Mouse (Mus musculus) neural tube, embryonic 13.5 days (tissue): Measurements from ENCODE around the gene Mettl2. TPM values are rescaled to one million over a fixed set of nuclear protein-coding genes. Genes with fewer than 3 reads are reported as not detected.

Source experiments
- ATAC-seq: fragments of 200-750 bp; cut with Nextera tagmentation; 2 replicates; pipeline ENCODE4 v1.8.0; 2017; ENCODE audit warnings: low read depth, mild to moderate bottlenecking, moderate TSS enrichment, moderate library complexity
- H3K27ac ChIP-seq: fragments of 300-500 bp; sonication (generic); replicated peaks from 2 replicates; pipeline ENCODE4 v1.5.1; 2015; ENCODE audit warnings: moderate library complexity, mild to moderate bottlenecking, inconsistent platforms
- H3K27me3 ChIP-seq: fragments of 300-500 bp; sonication (generic); 2 replicates; pipeline ENCODE4 v1.6.1; 2015; ENCODE audit warnings: mild to moderate bottlenecking, inconsistent platforms
- H3K36me3 ChIP-seq: fragments of 300-500 bp; sonication (generic); 2 replicates; pipeline ENCODE4 v1.6.1; 2015; ENCODE audit warnings: mild to moderate bottlenecking, inconsistent platforms
- H3K4me1 ChIP-seq: fragments of 300-500 bp; sonication (generic); replicated peaks from 2 replicates; pipeline ENCODE4 v1.6.1; 2015; ENCODE audit warnings: inconsistent platforms
- H3K4me2 ChIP-seq: fragments of 300-500 bp; sonication (generic); 2 replicates; pipeline ENCODE4 v1.6.1; 2015; ENCODE audit warnings: inconsistent platforms, mild to moderate bottlenecking, moderate library complexity
- H3K4me3 ChIP-seq: fragments of 300-500 bp; sonication (generic); 2 replicates; pipeline ENCODE4 v1.5.1; 2015; ENCODE audit warnings: mild to moderate bottlenecking, inconsistent platforms
- H3K9ac ChIP-seq: fragments of 300-500 bp; sonication (generic); 2 replicates; pipeline ENCODE4 v1.6.1; 2015; ENCODE audit warnings: moderate library complexity, mild to moderate bottlenecking, inconsistent platforms
- H3K9me3 ChIP-seq: fragments of 300-500 bp; sonication (generic); 2 replicates; pipeline ENCODE4 v1.6.1; 2016; ENCODE audit warnings: inconsistent platforms
- WGBS: fragments of 180-500 bp; shearing (Covaris S2); methylation state at CpG from one replicate; pipeline ENCODE4 v1.1.7; 2015; 5-methylcytosine and 5-hydroxymethylcytosine counted together
- polyA plus RNA-seq: library from polyadenylated mRNA; unstranded; fragments of >200 nt; fragmentation: Nextera tagmentation; extraction: Ambion mirVana; gene quantifications from 2 replicates; pipeline ENCODE4 v1.2.1, GENCODE M21; 2015

The Mettl2 gene
- polyA plus RNA-seq, 1 experiment from 2014 or later: 30.8 TPM

DNA sequence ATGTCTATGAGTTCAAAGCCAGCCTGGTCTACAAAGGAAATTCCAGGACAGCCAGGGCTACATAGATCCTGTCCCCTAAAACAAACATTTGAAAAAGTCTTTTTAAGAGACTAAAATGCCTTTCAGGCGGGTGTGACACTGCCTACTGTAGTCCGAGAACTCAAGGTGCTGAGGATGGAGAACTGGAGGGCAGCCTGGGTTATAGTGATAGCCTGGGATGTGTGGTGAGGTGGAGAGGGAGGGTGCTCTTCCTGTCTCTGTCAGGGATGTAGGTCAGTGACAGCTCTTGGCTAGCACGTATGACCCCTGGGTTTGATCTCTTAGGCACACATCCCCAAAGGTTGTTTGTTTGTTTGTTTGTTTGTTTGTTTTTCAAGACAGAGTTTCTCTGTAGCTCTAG, 17.9 kb downstream of the Mettl2 start:
- Histone ChIP-seq H3K4me1 (no peaks in the 10 kb centered on the region), H3K4me3 (no peak overlapping the region), H3K27me3 (no peaks in the 10 kb centered on the region), H3K27ac (no peak overlapping the region), H3K9ac (no peak overlapping the region), H3K36me3 (peaks cover 22% of the 10 kb centered on the region), H3K9me3 (no peaks in the 10 kb centered on the region), H3K4me2 (no peak overlapping the region)
- WGBS: 88% methylated on average over 3 of the region's 3 CpGs
- ATAC-seq: no peak

DNA sequence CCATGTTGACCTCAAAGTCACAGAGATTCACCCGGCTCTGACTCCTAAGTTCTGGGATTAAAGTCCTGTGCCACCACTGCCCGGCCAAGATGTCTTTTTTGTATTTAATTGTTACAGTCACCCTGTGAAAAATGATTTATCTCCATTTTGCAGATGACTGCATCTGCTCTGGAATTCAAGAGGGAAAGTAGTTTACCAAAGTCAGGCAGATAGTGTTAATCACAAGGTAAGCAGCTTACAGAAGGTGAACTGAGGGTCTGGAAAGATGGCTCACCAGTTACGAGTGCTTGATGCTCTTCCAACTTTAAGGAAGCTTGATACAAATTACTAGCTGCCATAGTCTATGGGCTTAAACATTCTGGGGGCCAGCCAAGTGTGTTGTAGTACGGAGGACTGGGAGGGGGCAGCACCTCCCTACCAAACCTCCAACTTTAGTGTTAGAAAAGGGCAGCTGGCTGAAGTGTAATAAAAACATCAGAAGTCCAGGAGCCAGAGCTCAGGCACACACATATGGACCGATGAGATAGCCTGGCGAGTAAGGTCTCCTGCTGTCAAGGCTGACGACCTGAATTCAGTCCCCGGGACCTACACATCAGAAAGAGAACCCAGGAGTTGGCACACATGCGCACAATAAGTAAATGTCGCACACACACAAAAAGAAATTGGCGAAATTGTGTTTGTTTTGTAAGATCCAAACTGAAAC, 18.4 kb downstream of the Mettl2 start:
- no peak overlapping the region for H3K4me3 ChIP-seq
- no peak overlapping the region for H3K9ac ChIP-seq
- H3K27me3 ChIP-seq: no peaks in the 10 kb centered on the region
- no peak overlapping the region for H3K27ac ChIP-seq
- no peaks in the 10 kb centered on the region for H3K9me3 ChIP-seq
- no peak overlapping the region for H3K4me2 ChIP-seq
- no peaks in the 10 kb centered on the region for H3K4me1 ChIP-seq
- WGBS: 80% methylated on average over 11 of the region's 11 CpGs
- ATAC-seq: no peak
- H3K36me3 ChIP-seq: peaks cover 16% of the 10 kb centered on the region

DNA sequence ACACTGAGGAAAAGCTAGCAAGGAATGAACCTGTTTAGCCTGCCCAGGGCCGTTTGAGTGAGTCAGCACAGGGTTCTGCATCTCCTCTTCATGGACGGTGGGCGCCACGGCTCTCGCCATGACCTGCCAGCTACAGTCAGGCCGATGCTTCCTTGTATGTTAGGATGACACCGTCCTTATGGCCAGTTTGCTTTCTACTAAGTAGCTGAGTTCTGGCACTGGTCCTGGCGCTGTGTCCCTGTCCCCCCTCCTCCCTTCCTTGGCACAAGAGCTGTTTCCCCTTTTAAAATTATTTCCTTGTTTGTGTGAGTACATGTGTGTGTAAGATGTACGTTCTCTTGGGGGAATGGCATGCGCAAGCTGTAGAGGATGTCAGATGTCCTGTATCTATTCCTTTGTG, 19.0 kb downstream of the Mettl2 start:
- H3K27me3 ChIP-seq: no peaks in the 10 kb centered on the region
- peaks cover 11% of the 10 kb centered on the region for H3K36me3 ChIP-seq
- 93% methylated on average over 10 of the region's 10 CpGs for WGBS
- no peak overlapping the region for H3K4me3 ChIP-seq
- H3K27ac ChIP-seq: no peak overlapping the region
- H3K9me3 ChIP-seq: no peaks in the 10 kb centered on the region
- no peaks in the 10 kb centered on the region for H3K4me1 ChIP-seq
- no peak overlapping the region for H3K9ac ChIP-seq
- no peak for ATAC-seq
- H3K4me2 ChIP-seq: no peak overlapping the region

DNA sequence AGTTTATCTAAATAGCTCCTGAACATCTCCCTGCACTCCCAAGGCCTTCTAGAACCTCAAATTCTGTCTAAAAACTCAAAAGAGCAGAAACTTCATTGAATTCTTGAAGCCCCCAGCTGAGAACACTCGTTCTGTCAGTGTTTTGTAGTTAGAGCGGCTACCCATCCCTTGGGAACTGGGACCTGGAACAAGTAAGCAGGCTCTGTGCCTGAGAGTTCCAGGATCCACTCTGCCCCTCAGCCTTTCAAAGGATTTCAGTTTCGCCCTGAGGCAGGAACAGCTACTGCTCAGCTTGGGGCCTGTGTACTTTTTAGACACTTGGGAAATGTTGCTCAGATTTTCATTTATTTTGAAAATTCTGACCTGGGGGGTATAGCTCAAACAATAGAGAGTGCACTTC, 20.4 kb downstream of the Mettl2 start, which contains the start of gene Gm10842:
Gm10842 (plus strand) TSS at position 301 of the 400 bp plus-strand sequence.
- 82% methylated on average over 3 of the region's 3 CpGs for WGBS
- Histone ChIP-seq H3K4me3 (no peak within 1 kb of the TSS), H3K4me2 (no peak within 1 kb of the TSS), H3K9ac (no peak within 1 kb of the TSS), H3K36me3 (no peaks in the 10 kb centered on the region), H3K4me1 (peaks cover 5% of the 10 kb centered on the region), H3K27ac (no peak within 1 kb of the TSS), H3K27me3 (no peaks in the 10 kb centered on the region), H3K9me3 (no peaks in the 10 kb centered on the region)
- ATAC-seq: no peak

DNA sequence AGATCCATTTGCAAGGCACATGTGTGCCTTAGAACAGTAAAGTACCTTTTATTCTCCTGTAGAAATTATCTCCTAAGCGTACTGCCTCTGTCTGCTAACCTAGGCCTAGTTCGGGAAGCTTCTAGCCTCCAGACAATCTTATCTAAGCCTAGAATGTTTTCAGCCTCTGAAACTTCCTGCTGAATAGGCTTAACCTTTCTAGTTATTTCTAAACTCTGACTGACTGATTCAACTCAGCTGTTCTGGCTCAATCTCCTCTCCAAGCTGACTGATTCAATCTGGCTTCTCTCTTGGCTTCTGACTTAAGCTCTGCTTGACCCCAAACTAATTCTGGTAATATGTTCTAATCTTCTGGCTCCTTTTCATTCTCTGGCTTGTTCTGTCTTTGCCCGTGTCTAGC, 23.1 kb downstream of the Mettl2 start:
- no peak for ATAC-seq

DNA sequence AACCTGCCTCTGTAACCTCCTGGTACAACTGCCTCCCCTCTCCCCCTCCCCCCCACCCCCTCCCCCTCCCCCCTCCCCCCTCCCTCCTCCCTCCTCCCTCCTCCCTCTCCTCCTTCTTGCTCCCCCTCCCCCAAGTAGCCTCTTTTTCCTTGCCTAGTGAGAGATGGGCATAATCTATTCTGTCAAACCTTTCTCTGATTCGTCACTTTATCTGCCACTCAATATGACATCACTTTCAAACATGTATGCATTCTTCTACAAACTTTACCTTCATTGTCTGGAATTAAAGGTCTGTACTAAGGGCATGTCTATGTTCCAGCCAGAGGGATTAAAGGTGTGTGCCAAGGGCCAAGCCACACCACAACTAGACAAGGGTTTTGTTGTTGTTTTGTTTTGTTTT, 23.5 kb downstream of the Mettl2 start:
- H3K9ac ChIP-seq: no peak overlapping the region
- ATAC-seq: no peak

More for the DNA sequence above, 23.1 kb downstream of the Mettl2 start:
- Histone ChIP-seq H3K4me2 (no peak overlapping the region), H3K27ac (no peak overlapping the region), H3K4me1 (peaks cover 21% of the 10 kb centered on the region), H3K27me3 (no peaks in the 10 kb centered on the region), H3K4me3 (no peak overlapping the region), H3K9ac (no peak overlapping the region), H3K9me3 (no peaks in the 10 kb centered on the region), H3K36me3 (no peaks in the 10 kb centered on the region)
- 91% methylated on average over 3 of the region's 3 CpGs for WGBS

DNA sequence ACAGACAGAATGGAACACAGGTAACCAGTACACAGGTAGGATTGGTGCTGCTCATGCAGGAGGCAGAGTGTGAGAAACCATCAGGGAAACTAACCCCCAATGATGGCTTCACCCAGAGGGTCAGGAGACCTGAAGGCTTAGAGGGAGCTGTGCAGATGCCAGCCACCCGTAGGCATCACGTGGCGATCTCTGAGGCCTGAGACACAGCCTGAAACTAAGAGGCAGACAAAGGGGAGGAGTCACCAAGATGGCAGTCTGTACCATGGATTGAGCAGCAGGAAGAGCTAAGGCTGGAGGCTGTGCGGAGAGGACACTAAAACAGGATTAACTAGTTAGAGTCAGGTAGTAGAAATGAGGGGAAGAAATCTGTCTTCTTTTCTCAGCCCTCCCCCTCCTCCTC, 24.5 kb downstream of the Mettl2 start:
- Histone ChIP-seq H3K4me2 (no peak overlapping the region), H3K4me3 (no peak overlapping the region), H3K9ac (no peak overlapping the region), H3K36me3 (no peaks in the 10 kb centered on the region), H3K4me1 (peaks cover 21% of the 10 kb centered on the region), H3K27me3 (no peaks in the 10 kb centered on the region), H3K27ac (no peak overlapping the region), H3K9me3 (no peaks in the 10 kb centered on the region)
- 57% methylated on average over 4 of the region's 4 CpGs for WGBS
- no peak for ATAC-seq

More for the DNA sequence above, 23.5 kb downstream of the Mettl2 start:
- H3K9me3 ChIP-seq: no peaks in the 10 kb centered on the region
- H3K27ac ChIP-seq: no peak overlapping the region
- peaks cover 21% of the 10 kb centered on the region for H3K4me1 ChIP-seq
- 88% methylated on average over 1 of the region's 1 CpGs for WGBS
- no peaks in the 10 kb centered on the region for H3K27me3 ChIP-seq
- H3K36me3 ChIP-seq: no peaks in the 10 kb centered on the region
- no peak overlapping the region for H3K4me2 ChIP-seq
- no peak overlapping the region for H3K4me3 ChIP-seq

DNA sequence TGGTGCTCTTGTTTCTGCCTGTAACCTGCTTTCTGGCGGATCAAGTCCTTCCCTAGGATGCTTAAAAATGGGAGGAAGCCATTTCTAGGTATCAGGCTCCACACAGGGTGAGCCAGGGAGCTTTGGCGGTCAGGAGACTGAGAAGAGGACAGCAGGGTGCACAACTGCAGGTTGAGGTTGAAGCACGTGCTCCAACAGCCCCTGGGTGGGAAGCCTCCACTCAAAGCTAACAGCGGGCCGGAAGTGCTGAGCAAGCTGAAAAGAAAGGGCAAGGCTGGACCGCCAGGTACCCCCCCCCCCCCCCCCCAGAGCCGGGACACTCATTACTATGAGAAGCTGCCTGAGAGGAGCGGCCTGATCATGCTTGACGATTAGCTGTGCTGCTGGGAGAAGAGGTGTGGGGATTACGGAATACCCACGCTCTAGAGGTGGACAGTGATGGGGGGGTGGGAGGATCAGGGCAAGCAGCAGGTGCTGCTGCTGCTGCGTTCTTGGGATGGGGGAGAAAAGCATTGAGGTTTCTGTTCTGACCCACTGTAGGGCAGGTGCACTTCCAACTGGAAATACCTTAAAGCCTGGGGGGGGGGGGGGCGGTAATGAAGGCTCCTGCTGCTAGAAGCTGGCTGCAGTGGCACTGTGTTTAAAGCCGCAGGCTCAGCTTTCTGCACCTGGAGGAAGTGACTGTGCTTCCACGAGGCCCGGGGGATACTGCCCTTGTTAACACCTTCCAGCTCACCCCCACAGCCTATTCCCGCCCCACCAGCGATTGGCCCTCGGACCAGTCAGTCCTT, 25.2 kb downstream of the Mettl2 start:
- Histone ChIP-seq H3K9me3 (no peaks in the 10 kb centered on the region), H3K27ac (no peak overlapping the region), H3K4me2 (peak overlapping the region; percentile 24), H3K9ac (peak overlapping the region; percentile 8; the same call in 1 of the 2 replicates), H3K4me3 (no peak overlapping the region), H3K27me3 (no peaks in the 10 kb centered on the region), H3K36me3 (no peaks in the 10 kb centered on the region), H3K4me1 (peaks cover 21% of the 10 kb centered on the region)
- 24% methylated on average over 18 of the region's 19 CpGs for WGBS
- no peak for ATAC-seq

DNA sequence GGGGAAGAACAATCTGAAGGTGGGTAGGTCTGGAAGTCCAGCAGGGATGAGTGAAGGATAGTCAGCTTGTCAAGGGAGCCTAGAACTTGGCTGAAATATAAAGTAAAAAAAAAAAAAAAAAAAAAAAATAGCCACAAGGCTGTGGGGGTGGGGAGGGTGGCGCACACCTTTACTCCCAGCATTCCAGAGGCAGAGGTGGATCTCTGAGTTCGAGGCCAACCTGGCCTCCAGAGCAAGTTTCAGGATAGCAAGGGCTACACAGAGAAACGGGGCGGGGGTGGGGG, 25.7 kb downstream of the Mettl2 start:
- Histone ChIP-seq H3K9me3 (no peaks in the 10 kb centered on the region), H3K27ac (no peak overlapping the region), H3K4me2 (peak overlapping the region; percentile 24), H3K27me3 (no peaks in the 10 kb centered on the region), H3K9ac (no peak overlapping the region), H3K4me1 (peaks cover 21% of the 10 kb centered on the region), H3K36me3 (no peaks in the 10 kb centered on the region), H3K4me3 (no peak overlapping the region)
- ATAC-seq: no peak
- WGBS: 61% methylated on average over 4 of the region's 4 CpGs

DNA sequence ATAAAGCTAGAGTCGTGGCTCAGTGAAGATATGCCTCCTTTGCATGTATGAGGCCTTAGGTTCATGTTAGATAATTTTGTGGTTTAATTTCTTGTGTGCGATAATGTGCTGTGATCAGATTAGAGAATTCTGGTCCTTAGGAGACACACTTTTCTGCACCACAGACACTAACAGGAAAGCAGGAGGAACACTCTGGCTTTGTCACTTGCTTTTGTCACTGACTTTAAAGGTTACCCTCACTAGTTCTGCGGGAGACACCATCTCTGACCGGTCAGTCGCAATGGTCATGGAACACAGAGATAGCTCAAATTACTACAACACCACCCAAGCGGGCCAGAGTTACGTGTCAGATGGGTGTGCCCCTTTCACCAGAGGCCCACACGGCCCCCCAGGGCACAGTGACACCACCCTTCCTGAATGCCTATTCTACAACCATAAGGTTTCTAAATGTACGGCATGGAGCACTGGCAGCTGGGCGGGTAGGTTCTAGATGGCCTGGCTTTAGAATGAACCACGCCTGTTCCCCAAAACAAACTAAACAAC, 26.2 kb downstream of the Mettl2 start:
- Histone ChIP-seq H3K9ac (no peak overlapping the region), H3K27me3 (no peaks in the 10 kb centered on the region), H3K4me1 (peaks cover 21% of the 10 kb centered on the region), H3K4me2 (no peak overlapping the region), H3K27ac (no peak overlapping the region), H3K9me3 (no peaks in the 10 kb centered on the region), H3K4me3 (no peak overlapping the region), H3K36me3 (no peaks in the 10 kb centered on the region)
- no peak for ATAC-seq
- WGBS: 85% methylated on average over 11 of the region's 11 CpGs

DNA sequence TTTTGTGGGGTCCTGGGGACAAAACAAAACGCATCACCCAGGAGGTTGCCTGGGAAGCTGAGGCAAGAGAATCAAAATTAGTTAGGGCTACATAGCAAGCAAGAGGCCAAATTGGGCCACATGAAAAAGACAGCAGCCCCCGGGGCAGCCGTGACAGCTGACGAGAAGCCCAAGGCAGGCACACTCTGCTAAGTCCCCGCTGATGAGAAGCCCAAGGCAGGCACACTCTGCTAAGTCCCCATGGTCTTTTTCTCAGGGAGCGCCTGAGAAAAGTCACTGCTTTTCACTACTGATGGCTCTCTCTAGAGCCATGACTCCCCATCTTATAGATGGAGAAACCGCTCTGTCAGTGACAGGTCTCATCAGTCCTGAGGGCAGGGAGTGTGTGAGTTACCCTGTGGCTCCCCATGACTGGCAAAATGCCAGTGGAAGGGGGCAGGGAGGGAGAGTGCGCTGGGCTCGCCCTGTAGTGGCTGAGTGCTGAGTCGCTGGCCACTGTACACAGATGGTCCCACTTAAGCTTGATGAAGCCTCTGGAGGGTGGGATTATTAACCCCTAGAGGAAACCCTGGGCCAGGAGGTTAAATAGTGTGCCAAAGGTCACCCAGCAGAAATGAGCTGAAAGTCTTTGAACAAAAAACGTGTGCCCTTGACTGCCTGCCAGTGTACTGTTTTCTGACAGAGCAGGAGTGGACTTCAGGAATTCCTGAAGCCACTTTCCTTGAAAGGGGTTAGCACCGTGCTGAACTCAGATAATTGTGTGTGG, 27.0 kb downstream of the Mettl2 start:
- no peak overlapping the region for H3K27ac ChIP-seq
- ATAC-seq: peak; percentile 67; the same call in 1 of the 2 replicates
- no peak overlapping the region for H3K4me2 ChIP-seq
- no peaks in the 10 kb centered on the region for H3K9me3 ChIP-seq
- no peak overlapping the region for H3K9ac ChIP-seq
- no peaks in the 10 kb centered on the region for H3K27me3 ChIP-seq
- no peak overlapping the region for H3K4me3 ChIP-seq
- no peaks in the 10 kb centered on the region for H3K36me3 ChIP-seq
- WGBS: 31% methylated on average over 12 of the region's 12 CpGs
- H3K4me1 ChIP-seq: peaks cover 21% of the 10 kb centered on the region

DNA sequence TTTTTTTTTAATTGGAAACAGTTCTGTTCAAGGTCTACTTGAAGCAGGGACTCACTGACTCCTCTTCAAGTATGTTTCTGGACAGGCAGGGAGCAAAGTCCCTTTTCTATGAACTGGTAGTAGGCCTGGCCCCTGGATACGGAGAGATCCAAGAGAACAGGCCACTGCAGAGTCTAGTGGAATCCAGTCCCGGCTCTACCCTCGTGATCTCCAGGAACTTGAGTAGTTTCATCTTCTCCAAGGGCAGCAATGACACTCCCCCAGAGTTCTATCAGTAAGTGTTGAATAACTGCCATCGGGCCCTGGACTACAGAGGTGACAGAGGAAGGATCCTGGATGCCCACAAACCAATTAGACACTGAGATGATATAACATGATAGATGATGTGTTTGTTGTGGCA, 29.7 kb downstream of the Mettl2 start:
- peaks cover 21% of the 10 kb centered on the region for H3K4me1 ChIP-seq
- no peak overlapping the region for H3K9ac ChIP-seq
- no peak overlapping the region for H3K4me2 ChIP-seq
- WGBS: 91% methylated on average over 4 of the region's 4 CpGs
- H3K27ac ChIP-seq: no peak overlapping the region
- no peaks in the 10 kb centered on the region for H3K27me3 ChIP-seq
- H3K36me3 ChIP-seq: no peaks in the 10 kb centered on the region
- no peak for ATAC-seq
- no peak overlapping the region for H3K4me3 ChIP-seq
- H3K9me3 ChIP-seq: no peaks in the 10 kb centered on the region
